In the genomic region with DNA sequence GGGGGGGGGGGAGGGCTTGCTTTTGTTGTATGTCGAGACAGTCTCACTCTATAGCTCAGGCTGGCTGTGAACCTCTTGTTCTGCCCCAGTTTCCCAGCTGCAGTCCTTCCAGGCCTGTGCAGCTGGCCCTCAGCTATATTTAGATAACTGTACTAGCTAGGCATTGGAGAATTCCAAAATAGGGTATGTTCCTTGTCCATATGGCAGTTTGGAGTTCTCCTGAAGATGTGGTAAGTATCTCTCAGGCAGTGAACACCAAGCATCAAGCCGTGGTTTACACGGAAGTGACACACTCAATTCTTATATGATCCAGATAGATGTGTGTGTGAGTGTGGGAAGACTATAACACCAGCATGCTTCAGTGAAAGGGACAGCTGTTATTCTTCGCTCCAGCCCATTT, we compare ENCODE assay signal across 17 mouse cellular contexts. TPM values are rescaled to one million over a fixed set of nuclear protein-coding genes. Genes with fewer than 3 reads are reported as not detected.
DNase-seq lines count a peak whose midpoint lies in the region; ATAC-seq and TF ChIP-seq lines count a peak whose summit lies in the region.
"Had no signal": no experiment of that assay in that cellular context is flagged by ENCODE, and none has a peak within 500 bp of the region (broad histone marks: within the 10 kb centered on the region; RNA-seq: fewer than 3 reads in every experiment).

No protein-coding gene starts in this region.

- no peak for ATAC-seq in neural tube, embryonic 15.5 days (ENCODE audit: low FRiP score)
- ATAC-seq: forebrain, embryonic 15.5 days had no signal

- no peak for TF ChIP-seq EP300 in ES-Bruce4 (IDR thresholded peaks at IDR 0.05; ENCODE audit: insufficient read depth, low read depth, low read length)

- intact Hi-C loops in gastrocnemius, adult 2 months (cut with DNase I) = no loop called here
- intact Hi-C loops in gastrocnemius, postnatal 14 days (cut with DNase I; ENCODE audit: low total_unique reads) = no loop called here
- intact Hi-C loops in left cerebral cortex, postnatal 10 days (cut with DNase I) = no loop called here
- intact Hi-C loops in left cerebral cortex, postnatal 25 days (cut with DNase I) = loop anchor here (5.0 kb wide), 1 partner anchor 244 kb away; a partner anchor contains a TSS

- H3K36me3 ChIP-seq in ES-Bruce4 (ENCODE audit: control insufficient read depth, insufficient read depth, low read length, poor library complexity, severe bottlenecking) = peaks cover 18% of the 10 kb centered on the region
- H3K36me3 ChIP-seq in neural tube, embryonic 15.5 days = peaks cover 4% of the 10 kb centered on the region; the same call in 1 of the 2 replicates

- H3K27ac ChIP-seq in gastrocnemius, adult 2 months = peak overlapping the region; percentile 51; the same call in 1 of the 2 replicates
- peak overlapping the region; percentile 95 for H3K27ac ChIP-seq in ES-Bruce4 (ENCODE audit: insufficient read depth, low read length)
- H3K27ac ChIP-seq in neural tube, embryonic 15.5 days (replicated peaks) = no peak overlapping the region
- H3K27ac ChIP-seq: embryonic facial prominence, embryonic 13.5 days; forebrain, embryonic 15.5 days; layer of hippocampus, adult 2 months; limb, embryonic 15.5 days; macrophage had no signal

- DNase-seq in gastrocnemius, adult 2 months = no peak
- DNase-seq in gastrocnemius, postnatal 14 days = no peak
- DNase-seq in left cerebral cortex, adult 11 months (ENCODE audit: low spot score) = peak; percentile 55
- DNase-seq in left cerebral cortex, postnatal 10 days (ENCODE audit: extremely low spot score in 1 of 2, low spot score in 2 of 2) = no peak
- peak; percentile 29 to 87 for DNase-seq in left cerebral cortex, postnatal 25 days (ENCODE audit: low spot score in 2 of 2)
- DNase-seq in ovary, adult 18-20 months (ENCODE audit: low spot score) = no peak
- DNase-seq: cerebellum, postnatal 14 days; kidney, adult 8-10 months; spleen, adult 18-20 months had no signal

- no peaks in the 10 kb centered on the region for H3K27me3 ChIP-seq in ES-Bruce4 (ENCODE audit: control insufficient read depth, insufficient read depth, low read length, poor library complexity, severe bottlenecking)
- H3K27me3 ChIP-seq in neural tube, embryonic 15.5 days (replicated peaks) = no peaks in the 10 kb centered on the region
- H3K27me3 ChIP-seq: embryonic facial prominence, embryonic 13.5 days; forebrain, embryonic 15.5 days; limb, embryonic 15.5 days had no signal

- H3K9ac ChIP-seq in ES-Bruce4 (ENCODE audit: low read depth, poor library complexity, severe bottlenecking) = peak overlapping the region; percentile 82
- no peak overlapping the region for H3K9ac ChIP-seq in neural tube, embryonic 15.5 days (replicated peaks)
- H3K9ac ChIP-seq: embryonic facial prominence, embryonic 13.5 days; forebrain, embryonic 15.5 days; limb, embryonic 15.5 days had no signal

- no peak for TF ChIP-seq CTCF in gastrocnemius, adult 2 months (IDR thresholded peaks at IDR 0.05)
- no peak for TF ChIP-seq CTCF in ES-Bruce4 (IDR thresholded peaks at IDR 0.05; ENCODE audit: low read depth, low read length)

- 85% methylated on average over 4 of the region's 4 CpGs for WGBS in neural tube, embryonic 15.5 days

- no peak overlapping the region for H3K4me2 ChIP-seq in neural tube, embryonic 15.5 days
- H3K4me2 ChIP-seq: embryonic facial prominence, embryonic 13.5 days; forebrain, embryonic 15.5 days; limb, embryonic 15.5 days had no signal

- no peaks in the 10 kb centered on the region for H3K9me3 ChIP-seq in ES-Bruce4 (replicated peaks; ENCODE audit: control insufficient read depth, insufficient read depth, low read length, poor library complexity, severe bottlenecking)
- no peaks in the 10 kb centered on the region for H3K9me3 ChIP-seq in neural tube, embryonic 15.5 days (replicated peaks)
- H3K9me3 ChIP-seq: embryonic facial prominence, embryonic 13.5 days; forebrain, embryonic 15.5 days; limb, embryonic 15.5 days had no signal

- peaks cover 6% of the 10 kb centered on the region for H3K4me1 ChIP-seq in ES-Bruce4 (ENCODE audit: control insufficient read depth, insufficient read depth, low read length)
- peaks cover 20% of the 10 kb centered on the region for H3K4me1 ChIP-seq in neural tube, embryonic 15.5 days

- no peak overlapping the region for H3K4me3 ChIP-seq in gastrocnemius, adult 2 months
- H3K4me3 ChIP-seq in ES-Bruce4 (ENCODE audit: low read depth, low read length) = no peak overlapping the region
- H3K4me3 ChIP-seq in neural tube, embryonic 15.5 days (replicated peaks) = no peak overlapping the region
- H3K4me3 ChIP-seq: embryonic facial prominence, embryonic 13.5 days; forebrain, embryonic 15.5 days; layer of hippocampus, adult 2 months; limb, embryonic 15.5 days had no signal

- no peak for TF ChIP-seq POLR2A in ES-Bruce4 (IDR thresholded peaks at IDR 0.05; ENCODE audit: insufficient read depth, low read length)

RNA-seq across cellular contexts. Expression of a gene that starts 2.3 kb away (rescaled TPM):
- 10 to 100 TPM; 29.8 to 32.2 TPM for total RNA-seq in gastrocnemius, adult 2 months (2021)
- total RNA-seq in gastrocnemius, postnatal 14 days (2021) = 10 to 100 TPM; 33.1 to 36.9 TPM
- total RNA-seq in left cerebral cortex, postnatal 10 days (2021) = 10 to 100 TPM; 26.0 to 26.8 TPM
- polyA plus RNA-seq in ES-Bruce4 (2011; ENCODE audit: insufficient read depth, insufficient read length, low read depth, missing spikeins) = 79.1 and 81.1 TPM in 2 replicates
- total RNA-seq in left cerebral cortex, postnatal 25 days (2021) = 10 to 100 TPM; 21.6 to 32.3 TPM
- 2.7 and 2.8 TPM in 2 replicates for polyA plus RNA-seq in neural tube, embryonic 15.5 days (2015; fragmentation: Nextera tagmentation; extraction: Ambion mirVana)

RNA-seq across cellular contexts. Expression of a gene that starts 2.7 kb away (rescaled TPM):
- 10 to 100 TPM in 1 of 2 experiments, 1 to 10 TPM in 1; 7.3 to 11.7 TPM for total RNA-seq in gastrocnemius, adult 2 months (2021)
- total RNA-seq in gastrocnemius, postnatal 14 days (2021) = 10 to 100 TPM; 11.0 to 11.5 TPM
- total RNA-seq in left cerebral cortex, postnatal 10 days (2021) = 1 to 10 TPM; 5.6 to 6.0 TPM
- 36.9 and 38.4 TPM in 2 replicates for polyA plus RNA-seq in ES-Bruce4 (2011; ENCODE audit: insufficient read depth, insufficient read length, low read depth, missing spikeins)
- 1 to 10 TPM; 4.8 to 9.0 TPM for total RNA-seq in left cerebral cortex, postnatal 25 days (2021)
- not detected in 2 replicates for polyA plus RNA-seq in neural tube, embryonic 15.5 days (2015; fragmentation: Nextera tagmentation; extraction: Ambion mirVana)
- polyA plus RNA-seq: embryonic facial prominence, embryonic 13.5 days; forebrain, embryonic 15.5 days; limb, embryonic 15.5 days had no signal

RNA-seq across cellular contexts. Expression of a gene that starts 26.5 kb away (rescaled TPM):
- total RNA-seq in gastrocnemius, adult 2 months (2021) = not detected
- under 1 TPM; 0.09 to 0.27 TPM for total RNA-seq in gastrocnemius, postnatal 14 days (2021)
- total RNA-seq in left cerebral cortex, postnatal 10 days (2021) = under 1 TPM; 0.63 to 0.75 TPM
- 1.4 and 1.5 TPM in 2 replicates for polyA plus RNA-seq in ES-Bruce4 (2011; ENCODE audit: insufficient read depth, insufficient read length, low read depth, missing spikeins)
- under 1 TPM; 0.16 to 0.41 TPM for total RNA-seq in left cerebral cortex, postnatal 25 days (2021)
- 0.26 and 2.5 TPM in 2 replicates for polyA plus RNA-seq in neural tube, embryonic 15.5 days (2015; fragmentation: Nextera tagmentation; extraction: Ambion mirVana)
- total RNA-seq: midbrain, postnatal 0 days had no signal
- polyA plus RNA-seq: forebrain, embryonic 15.5 days; macrophage; midbrain, postnatal 0 days had no signal

RNA-seq across cellular contexts. Expression of a gene that starts 53.3 kb away (rescaled TPM):
- total RNA-seq in gastrocnemius, adult 2 months (2021) = 10 to 100 TPM; 42.9 to 63.3 TPM
- total RNA-seq in gastrocnemius, postnatal 14 days (2021) = 10 to 100 TPM; 67.9 to 72.9 TPM
- 10 to 100 TPM; 81.4 to 91.9 TPM for total RNA-seq in left cerebral cortex, postnatal 10 days (2021)
- 434 and 488 TPM in 2 replicates for polyA plus RNA-seq in ES-Bruce4 (2011; ENCODE audit: insufficient read depth, insufficient read length, low read depth, missing spikeins)
- total RNA-seq in left cerebral cortex, postnatal 25 days (2021) = 10 to 100 TPM; 58.8 to 61.6 TPM
- polyA plus RNA-seq in neural tube, embryonic 15.5 days (2015; fragmentation: Nextera tagmentation; extraction: Ambion mirVana) = 412 and 440 TPM in 2 replicates

Comparison
In these comparisons a context has a peak if more than half of its experiments do, and no peak if none do; other contexts are left out.
1. DNase-seq: peak in left cerebral cortex, adult 11 months (single experiment) and left cerebral cortex, postnatal 25 days (2 of 2); none in gastrocnemius, adult 2 months (single experiment), gastrocnemius, postnatal 14 days (single experiment), left cerebral cortex, postnatal 10 days (0 of 2) and ovary, adult 18-20 months (single experiment).